Mouse (Mus musculus) heart, embryonic 10.5 days (tissue): ENCODE measurements around the gene Nit1. TPM values are rescaled to one million over a fixed set of nuclear protein-coding genes. Genes with fewer than 3 reads are reported as not detected.

Experiments
- DNase-seq: peaks from one replicate; pipeline ENCODE4 v3.0.0-alpha.2; 2017; ENCODE audit warnings: low spot score
- H3K27ac ChIP-seq: fragments of 300-500 bp; sonication (generic); 2 replicates; pipeline ENCODE4 v1.5.1; 2016; ENCODE audit warnings: mild to moderate bottlenecking
- H3K27me3 ChIP-seq: fragments of 300-500 bp; sonication (generic); 2 replicates; pipeline ENCODE4 v1.6.1; 2016; ENCODE audit warnings: mild to moderate bottlenecking; ENCODE audit not compliant: poor library complexity, insufficient read depth, severe bottlenecking
- H3K36me3 ChIP-seq: fragments of 300-500 bp; sonication (generic); 2 replicates; pipeline ENCODE4 v1.6.1; 2016; ENCODE audit warnings: mild to moderate bottlenecking, moderate library complexity
- H3K4me1 ChIP-seq: fragments of 300-500 bp; sonication (generic); 2 replicates; pipeline ENCODE4 v1.6.1; 2016; ENCODE audit warnings: mild to moderate bottlenecking
- H3K4me3 ChIP-seq: fragments of 300-500 bp; sonication (generic); 2 replicates; pipeline ENCODE4 v1.5.1; 2016; ENCODE audit warnings: mild to moderate bottlenecking, moderate library complexity
- H3K9me3 ChIP-seq: fragments of 300-500 bp; sonication (generic); 2 replicates; pipeline ENCODE4 v1.6.1; 2016; ENCODE audit warnings: mild to moderate bottlenecking, moderate library complexity
- WGBS: fragments of 180-500 bp; shearing (Covaris S2); methylation state at CpG from one replicate; pipeline ENCODE4 v1.1.7; 2016; 5-methylcytosine and 5-hydroxymethylcytosine counted together
- polyA plus RNA-seq: library from polyadenylated mRNA; unstranded; fragments of >200 nt; fragmentation: Nextera tagmentation; extraction: Ambion mirVana; gene quantifications from 2 replicates; pipeline ENCODE4 v1.2.1, GENCODE M21; 2016

The Nit1 gene
- polyA plus RNA-seq, result 37.5 and 39.3 TPM in 2 replicates

- under 1% methylated on average over 53 of the region's 53 CpGs for WGBS
- Histone ChIP-seq H3K9me3 (0 out of 2 replicates have a peak, but pooled peaks cover 6% of the 10 kb centered on the region), H3K4me3 (peak within 1 kb of the TSS; percentile 95), H3K27me3 (no peaks in the 10 kb centered on the region), H3K4me1 (peaks cover 9% of the 10 kb centered on the region; the same call in 1 of the 2 replicates), H3K36me3 (peaks cover 36% of the 10 kb centered on the region), H3K27ac (peak within 1 kb of the TSS; percentile 93)
- peak; percentile 98 for DNase-seq
These were observed at the start of gene Nit1, which contains the start of gene Pfdn2 for GRCm38 (mm10) chr1:171345225-171346094. TSS of gene Nit1 (minus strand) at chr1:171345646. TSS of gene Pfdn2 (plus strand) at chr1:171345670.

- Histone ChIP-seq H3K4me3 (no peak overlapping the region), H3K4me1 (peaks cover 6% of the 10 kb centered on the region; the same call in 1 of the 2 replicates)
- WGBS, result 74% methylated on average over 4 of the region's 4 CpGs
These were observed 44.7 kb upstream of the Nit1 start for GRCm38 (mm10) chr1:171390101-171390500.

DNA sequence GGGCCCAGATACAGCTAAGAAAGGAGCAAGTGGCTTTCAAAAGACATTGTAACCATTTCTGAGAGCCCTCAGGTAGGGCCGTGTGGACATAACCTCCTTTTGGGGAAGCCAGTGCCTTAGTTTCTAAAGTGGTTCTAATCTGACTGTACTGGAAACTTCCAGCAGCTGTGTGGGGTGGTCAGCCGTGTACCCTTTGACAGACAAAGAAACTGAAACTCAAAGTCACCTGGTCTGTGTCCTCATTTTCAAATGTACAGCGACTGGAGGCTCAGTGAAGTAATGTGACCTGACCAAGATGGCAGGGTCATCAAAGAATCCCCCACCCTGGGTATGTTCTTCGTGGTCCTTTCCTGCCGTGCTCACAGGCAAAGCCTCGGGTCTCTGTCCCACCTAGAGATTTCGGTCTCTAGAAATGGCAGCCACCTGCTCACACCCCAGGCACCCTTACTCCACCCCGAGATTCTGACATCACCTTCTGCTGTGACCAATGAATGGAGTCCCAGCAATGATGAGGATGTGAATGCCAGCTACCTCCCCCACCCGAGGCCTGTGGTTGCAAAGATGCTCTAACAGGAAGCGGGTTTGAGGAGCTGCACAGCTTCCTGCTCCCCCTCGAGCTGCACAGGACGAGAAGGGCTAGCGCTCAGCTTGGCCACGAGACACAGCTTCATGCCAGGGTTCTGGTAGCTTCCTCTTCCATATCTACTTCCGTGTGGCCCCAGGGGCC is 43.1 kb upstream of the Nit1 start, which contains the start of gene Arhgap30:
TSS of gene Arhgap30 (plus strand) at position 579 of the 727 bp plus-strand sequence.
- Histone ChIP-seq H3K9me3 (no peaks in the 10 kb centered on the region), H3K4me3 (no peak within 1 kb of the TSS), H3K4me1 (peaks cover 6% of the 10 kb centered on the region; the same call in 1 of the 2 replicates), H3K27me3 (peaks cover 25% of the 10 kb centered on the region), H3K27ac (no peak within 1 kb of the TSS), H3K36me3 (no peaks in the 10 kb centered on the region)
- 76% methylated on average over 15 of the region's 15 CpGs for WGBS
- DNase-seq, result no peak

More at GRCm38 (mm10) chr1:171390101-171390500, 44.7 kb upstream of the Nit1 start:
- Histone ChIP-seq H3K36me3 (no peaks in the 10 kb centered on the region), H3K9me3 (no peaks in the 10 kb centered on the region), H3K27ac (no peak overlapping the region), H3K27me3 (peaks cover 14% of the 10 kb centered on the region)
- DNase-seq, result no peak

DNA sequence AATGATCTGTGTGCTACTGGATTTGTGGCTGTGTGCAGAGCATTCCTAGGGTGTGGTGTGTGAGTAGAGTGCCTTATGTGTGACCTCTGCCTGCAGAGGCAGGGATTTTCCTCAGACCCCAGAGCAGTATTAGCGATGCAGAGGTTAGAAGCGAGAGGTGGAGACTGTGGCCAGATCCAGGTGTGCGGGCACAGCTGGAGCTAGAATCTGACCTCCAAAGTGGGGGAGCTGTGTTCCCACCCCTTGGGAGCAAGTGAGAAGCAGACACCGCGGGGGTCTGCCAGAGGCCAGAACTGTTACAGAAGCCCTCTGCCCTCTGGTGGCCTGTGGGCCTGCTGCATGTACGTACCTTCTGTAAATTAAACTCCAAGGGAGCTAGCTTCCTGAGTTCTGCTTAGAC is 41.7 kb upstream of the Nit1 start:
- Histone ChIP-seq H3K4me3 (peak overlapping the region; percentile 39), H3K36me3 (no peaks in the 10 kb centered on the region), H3K9me3 (no peaks in the 10 kb centered on the region), H3K27me3 (peaks cover 35% of the 10 kb centered on the region), H3K4me1 (peaks cover 6% of the 10 kb centered on the region; the same call in 1 of the 2 replicates), H3K27ac (peak overlapping the region; percentile 12; the same call in 1 of the 2 replicates)
- DNase-seq, result no peak
- 15% methylated on average over 6 of the region's 6 CpGs for WGBS

- 65% methylated on average over 9 of the region's 9 CpGs for WGBS
- no peak overlapping the region for H3K27ac ChIP-seq
- no peaks in the 10 kb centered on the region for H3K9me3 ChIP-seq
- H3K36me3 ChIP-seq, result no peaks in the 10 kb centered on the region
- no peak overlapping the region for H3K4me3 ChIP-seq
- H3K27me3 ChIP-seq, result peaks cover 49% of the 10 kb centered on the region
- no peak for DNase-seq
- H3K4me1 ChIP-seq, result peaks cover 9% of the 10 kb centered on the region
These were observed 39.7 kb upstream of the Nit1 start for GRCm38 (mm10) chr1:171385171-171385570.

GRCm38 (mm10) chr1:171384361-171384760 is 38.9 kb upstream of the Nit1 start:
- peaks cover 15% of the 10 kb centered on the region for H3K4me1 ChIP-seq
- no peaks in the 10 kb centered on the region for H3K36me3 ChIP-seq
- peaks cover 56% of the 10 kb centered on the region for H3K27me3 ChIP-seq
- H3K9me3 ChIP-seq, result no peaks in the 10 kb centered on the region
- H3K4me3 ChIP-seq, result no peak overlapping the region
- no peak overlapping the region for H3K27ac ChIP-seq
- no peak for DNase-seq
- 53% methylated on average over 9 of the region's 9 CpGs for WGBS

GRCm38 (mm10) chr1:171382096-171382620 is 36.7 kb upstream of the Nit1 start:
- H3K4me1 ChIP-seq, result peaks cover 25% of the 10 kb centered on the region
- DNase-seq, result no peak
- no peaks in the 10 kb centered on the region for H3K9me3 ChIP-seq
- 81% methylated on average over 11 of the region's 11 CpGs for WGBS
- no peak overlapping the region for H3K27ac ChIP-seq
- H3K36me3 ChIP-seq, result no peaks in the 10 kb centered on the region
- H3K27me3 ChIP-seq, result peaks cover 58% of the 10 kb centered on the region
- no peak overlapping the region for H3K4me3 ChIP-seq

GRCm38 (mm10) chr1:171379935-171380599 is 34.6 kb upstream of the Nit1 start:
- DNase-seq, result peak; percentile 86
- Histone ChIP-seq H3K9me3 (no peaks in the 10 kb centered on the region), H3K4me3 (peak overlapping the region; percentile 47), H3K36me3 (no peaks in the 10 kb centered on the region), H3K4me1 (peaks cover 26% of the 10 kb centered on the region), H3K27ac (no peak overlapping the region), H3K27me3 (peaks cover 44% of the 10 kb centered on the region)
- 8% methylated on average over 31 of the region's 31 CpGs for WGBS

DNA sequence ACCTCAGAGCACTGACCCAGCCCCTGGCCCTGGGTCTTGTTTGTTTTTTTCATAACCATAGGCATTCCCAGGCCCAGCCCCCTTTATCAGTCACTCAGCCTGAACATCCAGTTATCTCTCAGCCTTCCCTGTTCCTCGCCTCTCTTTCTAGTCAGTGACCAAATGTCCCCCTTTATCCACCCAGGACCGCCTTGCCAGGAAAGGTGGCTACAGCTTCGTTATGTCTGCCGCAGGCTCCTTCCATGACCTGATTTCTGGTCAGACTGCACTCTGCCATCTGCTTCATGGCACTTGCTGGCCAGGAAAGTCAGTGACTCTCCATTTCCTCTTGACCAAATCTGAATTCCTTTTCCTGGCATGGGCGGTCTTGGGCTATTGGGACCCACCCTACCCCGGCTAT is 32.9 kb upstream of the Nit1 start:
- no peaks in the 10 kb centered on the region for H3K36me3 ChIP-seq
- H3K4me1 ChIP-seq, result peaks cover 37% of the 10 kb centered on the region
- DNase-seq, result no peak
- H3K9me3 ChIP-seq, result no peaks in the 10 kb centered on the region
- no peak overlapping the region for H3K27ac ChIP-seq
- H3K27me3 ChIP-seq, result peaks cover 31% of the 10 kb centered on the region
- WGBS, result 69% methylated on average over 6 of the region's 6 CpGs
- no peak overlapping the region for H3K4me3 ChIP-seq

GRCm38 (mm10) chr1:171375646-171376097 is 30.2 kb upstream of the Nit1 start:
- Histone ChIP-seq H3K27me3 (peaks cover 35% of the 10 kb centered on the region), H3K36me3 (no peaks in the 10 kb centered on the region), H3K27ac (peak overlapping the region; percentile 62), H3K4me1 (peaks cover 42% of the 10 kb centered on the region), H3K4me3 (no peak overlapping the region), H3K9me3 (no peaks in the 10 kb centered on the region)
- 40% methylated on average over 9 of the region's 9 CpGs for WGBS
- DNase-seq, result no peak

- Histone ChIP-seq H3K27ac (peak overlapping the region; percentile 42; the same call in 1 of the 2 replicates), H3K27me3 (peaks cover 37% of the 10 kb centered on the region; the same call in 1 of the 2 replicates), H3K4me1 (peaks cover 38% of the 10 kb centered on the region), H3K36me3 (no peaks in the 10 kb centered on the region), H3K4me3 (no peak overlapping the region), H3K9me3 (no peaks in the 10 kb centered on the region)
- DNase-seq, result no peak
- WGBS, result 6% methylated on average over 4 of the region's 4 CpGs
These were observed 28.5 kb upstream of the Nit1 start for GRCm38 (mm10) chr1:171373946-171374345.

DNA sequence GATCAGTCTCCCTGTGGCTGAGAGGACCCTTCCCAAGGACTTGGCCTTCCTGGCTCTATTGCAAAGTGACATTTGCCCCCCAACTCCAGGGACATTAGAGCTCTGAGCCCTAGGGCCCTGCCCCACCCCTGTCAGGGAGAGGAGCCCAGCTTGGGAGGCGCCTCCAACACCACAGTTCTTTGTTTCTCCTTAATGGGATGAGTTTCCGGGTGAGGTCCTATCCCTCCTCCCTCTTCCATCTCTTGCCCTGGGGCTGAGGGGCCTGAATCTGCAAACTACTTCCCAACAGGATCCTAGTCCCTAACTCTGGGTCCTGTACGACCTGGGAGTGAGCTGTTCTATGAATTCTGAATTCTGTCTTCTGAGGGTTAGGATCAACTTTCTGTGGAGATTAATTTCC is 27.4 kb upstream of the Nit1 start:
- WGBS, result 47% methylated on average over 3 of the region's 3 CpGs
- no peak overlapping the region for H3K27ac ChIP-seq
- peaks cover 35% of the 10 kb centered on the region for H3K4me1 ChIP-seq
- H3K27me3 ChIP-seq, result peaks cover 41% of the 10 kb centered on the region; the same call in 1 of the 2 replicates
- H3K4me3 ChIP-seq, result no peak overlapping the region
- no peak for DNase-seq
- no peaks in the 10 kb centered on the region for H3K36me3 ChIP-seq
- H3K9me3 ChIP-seq, result no peaks in the 10 kb centered on the region
